Mouse (Mus musculus) erythroblast, adult 5-6 weeks (primary cell): ENCODE results near the gene Rnf217. TPM values are rescaled to one million over a fixed set of nuclear protein-coding genes. Genes with fewer than 3 reads are reported as not detected.

Experiments used
- ATAC-seq: replicated peaks from 2 replicates; pipeline ENCODE4 v1.8.0; 2016; ENCODE audit warnings: moderate number of reproducible peaks, mild to moderate bottlenecking, moderate TSS enrichment, inconsistent platforms; ENCODE audit not compliant: poor library complexity, low FRiP score, severe bottlenecking
- total RNA-seq, 2 experiments: library from RNA; stranded (forward) in 1 of 2; stranded (reverse) in 1 of 2; fragments of 150-400 nt in 1 of 2; fragments of 200-764, 138-1000 nt in 1 of 2; gene quantifications; 2 replicates each; pipeline versions ENCODE4 v1.2.3 to v1.2.4; 2015 to 2017; ENCODE audit warnings: low replicate concordance in 2 of 2

Gene Rnf217
- total RNA-seq, 2 experiments from 2014 or later, result under 0.01 TPM; not detected in 1

GRCm38 (mm10) chr10:31504134-31504551 is 104.8 kb downstream of the Rnf217 start:
- ATAC-seq, result no peak

DNA sequence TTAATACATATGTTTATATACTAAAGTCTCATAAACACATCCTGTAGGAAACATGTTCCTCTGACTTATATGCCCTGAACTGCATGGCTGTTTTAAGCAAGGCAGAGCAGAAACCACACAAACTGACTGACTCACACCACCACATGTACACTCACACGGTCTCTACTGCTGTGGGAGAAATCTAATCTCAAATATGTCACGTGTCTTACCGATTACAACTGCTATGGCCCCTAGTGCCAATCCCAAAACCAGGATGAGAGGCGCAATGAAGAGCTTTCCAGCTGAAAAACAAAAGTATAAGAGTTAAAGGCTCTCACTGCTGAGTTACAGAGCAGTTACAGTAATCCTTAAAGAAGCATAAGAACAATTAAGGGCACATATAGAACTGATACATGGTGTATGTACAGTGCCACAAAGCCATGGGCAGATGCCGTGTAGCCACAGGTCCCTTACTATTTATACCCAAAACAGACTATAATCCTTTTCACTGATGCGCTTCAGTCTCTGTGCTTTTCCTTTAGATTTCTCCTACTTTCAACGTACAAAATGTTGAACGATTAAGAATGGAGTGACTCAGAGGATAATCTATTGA is 105.3 kb downstream of the Rnf217 start:
- ATAC-seq, result no peak

DNA sequence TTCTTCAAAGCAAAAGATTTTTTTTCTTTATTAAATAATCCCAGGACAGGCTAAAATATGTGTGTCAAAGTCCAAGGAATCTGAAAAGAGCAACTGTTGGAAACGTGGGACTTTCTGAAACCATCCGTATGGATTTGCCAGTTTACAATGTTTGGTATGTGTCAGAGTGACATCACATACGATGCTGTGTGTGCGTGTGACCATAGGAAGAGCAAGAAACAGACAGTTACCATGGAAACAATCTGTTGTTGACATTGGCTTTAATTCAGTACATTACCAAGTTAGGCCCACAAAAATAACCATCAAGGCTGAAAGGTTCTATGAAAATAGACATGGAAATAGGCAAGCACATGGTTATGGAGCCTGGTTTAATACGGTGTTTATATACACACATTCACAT is 107.3 kb downstream of the Rnf217 start:
- ATAC-seq, result no peak

DNA sequence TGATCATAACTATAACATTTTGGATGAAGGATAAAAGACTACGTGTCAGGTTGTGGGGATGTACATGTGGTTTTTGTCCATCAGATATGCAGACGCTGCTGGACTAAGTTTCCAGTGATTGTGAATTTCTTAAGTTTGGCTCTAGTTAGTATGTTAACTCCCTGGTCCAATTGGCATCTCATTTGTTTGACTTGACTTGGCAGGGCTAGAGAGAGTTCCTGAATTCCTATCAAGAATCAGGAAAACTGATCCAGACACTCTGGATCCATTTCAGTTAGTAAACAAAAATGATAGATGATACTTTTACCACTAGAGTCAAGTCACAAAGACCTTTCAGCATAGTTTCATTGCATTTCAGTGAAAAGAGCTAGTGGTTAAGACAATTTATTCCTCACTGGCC is 112.1 kb downstream of the Rnf217 start:
- no peak for ATAC-seq

GRCm38 (mm10) chr10:31495826-31496225 is 113.2 kb downstream of the Rnf217 start:
- ATAC-seq, result no peak

DNA sequence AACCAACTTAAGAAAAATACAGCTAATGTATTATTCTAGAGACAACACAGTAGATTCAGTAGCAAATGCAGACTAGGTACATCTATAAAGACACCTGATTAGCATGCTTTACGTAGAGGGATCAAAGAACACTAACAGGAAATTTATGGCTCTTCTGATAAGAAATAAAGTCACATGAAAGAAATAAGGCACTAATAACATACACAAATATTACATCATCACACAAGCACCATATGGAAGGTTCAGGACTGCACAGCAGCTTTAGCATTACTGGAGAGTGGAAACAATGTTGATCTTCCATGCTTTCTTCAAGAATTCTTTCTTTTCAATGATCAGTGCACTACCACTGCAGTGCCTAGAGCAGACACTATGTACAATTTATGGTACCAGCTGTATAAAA is 114.7 kb downstream of the Rnf217 start:
- ATAC-seq, result no peak

- ATAC-seq, result no peak
Observed at GRCm38 (mm10) chr10:31467043-31467898, 141.7 kb downstream of the Rnf217 start.

DNA sequence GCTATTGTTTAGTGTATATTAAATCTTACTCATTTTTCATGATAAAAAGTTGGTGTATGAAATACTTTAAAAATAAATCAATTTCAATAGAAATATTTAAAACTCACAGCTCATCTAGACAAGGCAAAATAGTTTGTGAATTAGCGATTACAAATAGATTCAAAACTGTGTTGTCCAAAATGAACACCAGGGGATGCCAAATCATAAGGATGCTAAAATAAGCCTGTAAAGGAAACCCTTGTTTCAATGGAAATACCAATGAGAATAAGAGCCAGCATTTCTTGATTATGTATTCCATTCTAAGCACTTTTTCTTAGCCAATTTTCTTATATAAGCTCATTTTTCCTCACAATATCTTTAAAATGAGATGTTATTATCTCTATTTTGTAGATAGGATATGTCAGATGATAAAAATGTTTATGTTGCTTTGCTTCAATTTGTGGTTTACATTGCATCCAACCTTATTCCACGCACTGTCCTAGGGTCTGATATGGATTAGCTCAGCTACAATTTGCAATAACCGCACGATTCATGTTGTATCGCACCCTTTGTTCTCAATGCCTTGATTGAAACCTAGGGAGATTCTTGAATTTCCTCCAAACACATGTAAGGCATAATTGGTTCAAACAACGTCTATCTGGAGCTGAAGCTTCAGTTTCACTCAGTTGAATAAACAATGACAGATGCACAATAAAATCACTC is 143.0 kb downstream of the Rnf217 start:
- ATAC-seq, result no peak

GRCm38 (mm10) chr10:31465424-31465823 is 143.6 kb downstream of the Rnf217 start:
- no peak for ATAC-seq

DNA sequence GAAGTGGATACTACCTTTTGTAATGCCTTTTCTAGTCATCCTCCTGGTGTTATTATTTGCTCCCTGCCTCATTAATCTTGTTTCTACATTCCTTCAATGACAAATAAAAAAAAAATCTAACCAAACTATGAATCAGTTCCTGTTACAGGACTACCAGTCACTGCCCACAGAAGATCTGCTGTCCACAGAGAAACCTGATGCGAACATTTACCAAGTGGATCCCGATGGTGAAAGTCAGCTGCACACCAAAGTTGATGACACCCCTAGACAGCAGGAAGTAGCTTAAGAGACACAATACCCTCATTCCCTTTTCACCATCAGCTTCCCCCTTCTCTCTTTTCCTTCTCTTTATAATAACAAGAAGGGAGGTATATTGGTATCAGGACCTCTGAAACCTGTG is 145.9 kb downstream of the Rnf217 start:
- ATAC-seq, result no peak

GRCm38 (mm10) chr10:31456806-31457205 is 152.2 kb downstream of the Rnf217 start:
- ATAC-seq, result no peak

GRCm38 (mm10) chr10:31447083-31447482 is 161.9 kb downstream of the Rnf217 start:
- no peak for ATAC-seq

DNA sequence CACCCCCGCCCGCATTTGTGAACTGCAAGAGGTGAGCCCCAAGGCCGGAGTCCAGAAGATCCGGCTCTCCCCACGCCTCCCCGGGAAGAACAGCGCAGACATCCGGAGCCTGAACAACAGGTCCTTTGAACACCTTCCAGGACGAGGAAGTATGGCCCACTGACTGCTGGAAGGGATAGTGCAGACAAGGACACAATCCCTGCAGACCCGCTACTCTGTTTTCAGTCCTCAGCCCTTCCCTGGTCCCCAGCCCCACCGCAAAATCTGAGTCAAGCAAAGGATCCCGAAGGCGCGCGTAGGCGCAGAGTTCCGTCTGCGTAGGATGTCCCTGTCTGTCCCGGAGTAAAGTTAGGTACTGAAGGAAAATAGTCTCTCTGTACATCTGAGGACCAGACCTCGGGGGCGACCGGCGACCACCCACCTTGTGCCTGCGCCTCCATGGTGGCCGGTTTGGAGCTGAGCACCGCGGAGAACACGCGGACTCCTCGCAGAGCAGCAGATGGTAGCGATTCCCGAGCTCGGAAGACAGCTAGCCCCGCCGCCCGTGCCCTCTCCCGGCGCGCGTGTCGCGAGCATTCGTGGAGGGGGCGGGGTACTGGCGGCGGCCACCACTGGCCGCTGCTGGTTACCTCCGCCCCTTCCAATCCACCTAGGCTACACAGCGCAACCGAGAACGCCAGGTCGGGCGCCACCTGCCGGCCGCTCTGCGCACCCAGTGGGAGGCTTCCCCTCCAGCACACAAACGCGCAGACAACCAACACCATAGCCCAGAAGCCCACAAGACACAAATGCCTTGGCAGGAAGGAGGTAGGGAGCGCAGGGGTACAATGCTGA is 163.5 kb downstream of the Rnf217 start, which contains the start of gene Tpd52l1:
Gene Tpd52l1, minus strand, starts transcription at position 668 of the 834 bp plus-strand sequence.
- no peak for ATAC-seq

DNA sequence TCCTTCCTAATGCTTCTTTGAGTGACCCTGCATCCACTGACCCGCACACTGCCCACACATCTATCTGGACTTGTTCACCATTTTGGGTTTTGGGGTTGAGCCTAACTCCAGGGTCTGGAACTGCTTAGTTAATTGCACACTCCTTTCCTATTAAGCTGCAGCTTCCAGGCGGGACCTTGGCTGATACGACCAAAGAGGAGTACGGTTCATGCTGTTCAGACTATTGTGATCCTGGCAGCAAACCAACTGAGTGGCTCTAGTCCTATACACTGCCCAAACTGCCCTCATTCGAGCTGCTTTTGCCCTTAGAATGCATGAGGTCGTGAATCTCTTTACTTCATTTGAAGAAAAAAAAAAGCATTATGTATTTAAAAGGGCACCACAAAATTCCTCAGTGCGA is 164.8 kb downstream of the Rnf217 start:
- no peak for ATAC-seq

Other genes with a start within 250 kb of the Rnf217 start
- gene Tpd52l1, start 163.2 kb downstream of the Rnf217 start, total RNA-seq (2015; ENCODE audit: low replicate concordance), result not detected in 2 replicates
- gene Tpd52l1, start 163.2 kb downstream of the Rnf217 start, total RNA-seq (2017; ENCODE audit: low replicate concordance), result not detected in 2 replicates